Mouse (Mus musculus): ENCODE results near the gene Pnkd. TPM values are rescaled to one million over a fixed set of nuclear protein-coding genes. Genes with fewer than 3 reads are reported as not detected.

Pnkd gene
- polyA plus RNA-seq, 1 experiment from 2014 or later, result 103 TPM

- Histone ChIP-seq H3K9me3 (ENCODE audit: low read depth, low read length) (no peaks in the 10 kb centered on the region), H3K27ac (ENCODE audit: low read depth) (peak overlapping the region; percentile 63; the same call in 1 of the 2 replicates), H3K36me3 (ENCODE audit: insufficient read depth) (no peaks in the 10 kb centered on the region), H3K9ac (peak overlapping the region; percentile 9; the same call in 1 of the 2 replicates), H3K4me3 (ENCODE audit: low read depth, low read length) (peak overlapping the region; percentile 15), H3K4me1 (ENCODE audit: insufficient read depth) (peaks cover 20% of the 10 kb centered on the region), H3K4me2 (peak overlapping the region; percentile 87), H3K27me3 (ENCODE audit: insufficient read depth, low read length) (no peaks in the 10 kb centered on the region)
- no peak for TF ChIP-seq CTCF (IDR thresholded peaks at IDR 0.05; ENCODE audit: low read depth)
- WGBS, result 53% methylated on average over 11 of the region's 11 CpGs
- no peak for DNase-seq
- ATAC-seq (ENCODE audit: insufficient read depth), result no peak
Measured at GRCm38 (mm10) chr1:74239618-74240017, 45.1 kb upstream of the Pnkd start.

GRCm38 (mm10) chr1:74240311-74240710, 44.4 kb upstream of the Pnkd start:
- Histone ChIP-seq H3K27me3 (ENCODE audit: insufficient read depth, low read length) (no peaks in the 10 kb centered on the region), H3K9ac (no peak overlapping the region), H3K4me3 (ENCODE audit: low read depth, low read length) (no peak overlapping the region), H3K27ac (ENCODE audit: low read depth) (no peak overlapping the region; the same call in 1 of the 2 replicates), H3K4me2 (peak overlapping the region; percentile 87; the same call in 1 of the 2 replicates), H3K4me1 (ENCODE audit: insufficient read depth) (peaks cover 20% of the 10 kb centered on the region), H3K9me3 (ENCODE audit: low read depth, low read length) (no peaks in the 10 kb centered on the region), H3K36me3 (ENCODE audit: insufficient read depth) (no peaks in the 10 kb centered on the region)
- DNase-seq (no peak), ATAC-seq (ENCODE audit: insufficient read depth) (no peak)
- no peak for TF ChIP-seq CTCF (IDR thresholded peaks at IDR 0.05; ENCODE audit: low read depth)
- WGBS, result 53% methylated on average over 6 of the region's 6 CpGs

GRCm38 (mm10) chr1:74240832-74241231, 43.9 kb upstream of the Pnkd start:
- Histone ChIP-seq H3K4me3 (ENCODE audit: low read depth, low read length) (no peak overlapping the region), H3K27ac (ENCODE audit: low read depth) (no peak overlapping the region), H3K4me1 (ENCODE audit: insufficient read depth) (peaks cover 20% of the 10 kb centered on the region), H3K27me3 (ENCODE audit: insufficient read depth, low read length) (no peaks in the 10 kb centered on the region), H3K9me3 (ENCODE audit: low read depth, low read length) (no peaks in the 10 kb centered on the region), H3K9ac (no peak overlapping the region), H3K36me3 (ENCODE audit: insufficient read depth) (no peaks in the 10 kb centered on the region), H3K4me2 (no peak overlapping the region)
- 67% methylated on average over 4 of the region's 4 CpGs for WGBS
- no peak for DNase-seq
- TF ChIP-seq CTCF (IDR thresholded peaks at IDR 0.05; ENCODE audit: low read depth), result no peak
- no peak for ATAC-seq (ENCODE audit: insufficient read depth)

- H3K9me3 ChIP-seq (ENCODE audit: low read depth, low read length), result no peaks in the 10 kb centered on the region
- no peaks in the 10 kb centered on the region for H3K27me3 ChIP-seq (ENCODE audit: insufficient read depth, low read length)
- no peak for DNase-seq
- H3K9ac ChIP-seq, result no peak overlapping the region
- ATAC-seq (ENCODE audit: insufficient read depth), result no peak
- peaks cover 25% of the 10 kb centered on the region for H3K36me3 ChIP-seq (ENCODE audit: insufficient read depth)
- H3K27ac ChIP-seq (ENCODE audit: low read depth), result no peak overlapping the region
- H3K4me1 ChIP-seq (ENCODE audit: insufficient read depth), result no peaks in the 10 kb centered on the region
- TF ChIP-seq CTCF (IDR thresholded peaks at IDR 0.05; ENCODE audit: low read depth), result no peak
- H3K4me2 ChIP-seq, result no peak overlapping the region
- 72% methylated on average over 2 of the region's 2 CpGs for whole genome bisulfite sequencing
- H3K4me3 ChIP-seq (ENCODE audit: low read depth, low read length), result no peak overlapping the region
Measured at GRCm38 (mm10) chr1:74245525-74245924, 39.2 kb upstream of the Pnkd start.

GRCm38 (mm10) chr1:74248799-74249198, 35.9 kb upstream of the Pnkd start:
- DNase-seq (peak; percentile 51), ATAC-seq (ENCODE audit: insufficient read depth) (peak; percentile 14; the same call in 1 of the 2 replicates)
- no peaks in the 10 kb centered on the region for H3K4me1 ChIP-seq (ENCODE audit: insufficient read depth)
- H3K4me3 ChIP-seq (ENCODE audit: low read depth, low read length), result no peak overlapping the region
- no peaks in the 10 kb centered on the region for H3K9me3 ChIP-seq (ENCODE audit: low read depth, low read length)
- TF ChIP-seq CTCF (IDR thresholded peaks at IDR 0.05; ENCODE audit: low read depth), result no peak
- WGBS, result 61% methylated on average over 1 of the region's 1 CpGs
- no peak overlapping the region for H3K9ac ChIP-seq
- H3K27me3 ChIP-seq (ENCODE audit: insufficient read depth, low read length), result no peaks in the 10 kb centered on the region
- no peak overlapping the region for H3K4me2 ChIP-seq
- peak overlapping the region; percentile 33; the same call in 1 of the 2 replicates for H3K27ac ChIP-seq (ENCODE audit: low read depth)
- peaks cover 55% of the 10 kb centered on the region for H3K36me3 ChIP-seq (ENCODE audit: insufficient read depth)

- Histone ChIP-seq H3K27me3 (ENCODE audit: insufficient read depth, low read length) (no peaks in the 10 kb centered on the region), H3K4me1 (ENCODE audit: insufficient read depth) (no peaks in the 10 kb centered on the region), H3K4me2 (no peak overlapping the region), H3K27ac (ENCODE audit: low read depth) (peak overlapping the region; percentile 33; the same call in 1 of the 2 replicates), H3K36me3 (ENCODE audit: insufficient read depth) (peaks cover 61% of the 10 kb centered on the region), H3K4me3 (ENCODE audit: low read depth, low read length) (no peak overlapping the region), H3K9ac (no peak overlapping the region), H3K9me3 (ENCODE audit: low read depth, low read length) (no peaks in the 10 kb centered on the region)
- DNase-seq, result no peak
- whole genome bisulfite sequencing, result 61% methylated on average over 5 of the region's 5 CpGs
- TF ChIP-seq CTCF (IDR thresholded peaks at IDR 0.05; ENCODE audit: low read depth), result no peak
- ATAC-seq (ENCODE audit: insufficient read depth), result no peak
Measured at GRCm38 (mm10) chr1:74249331-74249980, 35.3 kb upstream of the Pnkd start.

GRCm38 (mm10) chr1:74250096-74250495, 34.6 kb upstream of the Pnkd start:
- H3K4me2 ChIP-seq, result no peak overlapping the region
- WGBS, result 88% methylated on average over 4 of the region's 4 CpGs
- TF ChIP-seq CTCF (IDR thresholded peaks at IDR 0.05; ENCODE audit: low read depth), result no peak

More at GRCm38 (mm10) chr1:74250096-74250495, 34.6 kb upstream of the Pnkd start:
- ATAC-seq (ENCODE audit: insufficient read depth) (no peak), DNase-seq (no peak)
- Histone ChIP-seq H3K4me1 (ENCODE audit: insufficient read depth) (no peaks in the 10 kb centered on the region), H3K4me3 (ENCODE audit: low read depth, low read length) (no peak overlapping the region), H3K27ac (ENCODE audit: low read depth) (no peak overlapping the region), H3K27me3 (ENCODE audit: insufficient read depth, low read length) (no peaks in the 10 kb centered on the region), H3K9ac (no peak overlapping the region), H3K9me3 (ENCODE audit: low read depth, low read length) (no peaks in the 10 kb centered on the region), H3K36me3 (ENCODE audit: insufficient read depth) (peaks cover 67% of the 10 kb centered on the region)
